Mouse (Mus musculus): ENCODE measurements at regions not wholly inside any gene's neighbourhood (a gene's known extent, or its start where the extent isn't known, plus 50 kb on each side); places are given as distances from the start of the nearest gene placed in this dataset.

- DNase-seq (ENCODE audit: low read depth) = no peak
- no peak; the same call in 1 of the 2 replicates for TF ChIP-seq CTCF (IDR thresholded peaks at IDR 0.05; ENCODE audit: borderline replicate concordance, extremely low read depth, insufficient read depth, insufficient read length)
- no peak for TF ChIP-seq POLR2A (IDR thresholded peaks at IDR 0.05; ENCODE audit: borderline replicate concordance, extremely low read depth, insufficient read depth, insufficient read length, poor library complexity, severe bottlenecking)
These were observed 165.8 kb upstream of the Tgfbr2 start for GRCm38 (mm10) chr9:116340952-116341351.

DNA sequence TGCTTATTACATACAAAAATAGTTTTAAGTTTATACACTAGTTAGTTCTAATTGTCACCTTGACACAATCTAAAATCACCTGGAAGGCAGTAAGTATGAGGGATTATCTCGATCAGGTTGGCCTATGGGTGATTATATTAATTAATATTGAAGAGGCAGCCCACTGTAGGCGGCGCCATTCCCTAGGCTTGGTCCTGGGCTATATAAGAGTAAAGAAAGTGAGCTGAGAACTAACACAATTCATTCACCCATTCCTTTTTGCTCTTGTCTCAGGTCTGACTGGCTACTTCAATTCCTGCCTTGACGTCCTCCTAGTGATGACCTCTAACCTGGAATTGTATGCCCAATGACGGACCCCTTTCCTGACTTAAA is 163.6 kb upstream of the Tgfbr2 start:
- DNase-seq (ENCODE audit: low read depth) = no peak
- no peak for TF ChIP-seq CTCF (IDR thresholded peaks at IDR 0.05; ENCODE audit: borderline replicate concordance, extremely low read depth, insufficient read depth, insufficient read length)
- TF ChIP-seq POLR2A (IDR thresholded peaks at IDR 0.05; ENCODE audit: borderline replicate concordance, extremely low read depth, insufficient read depth, insufficient read length, poor library complexity, severe bottlenecking) = no peak

GRCm38 (mm10) chr9:116338093-116338728 is 163.1 kb upstream of the Tgfbr2 start:
- no peak for DNase-seq (ENCODE audit: low read depth)
- TF ChIP-seq POLR2A (IDR thresholded peaks at IDR 0.05; ENCODE audit: borderline replicate concordance, extremely low read depth, insufficient read depth, insufficient read length, poor library complexity, severe bottlenecking) (no peak), CTCF (IDR thresholded peaks at IDR 0.05; ENCODE audit: borderline replicate concordance, extremely low read depth, insufficient read depth, insufficient read length) (no peak)

DNA sequence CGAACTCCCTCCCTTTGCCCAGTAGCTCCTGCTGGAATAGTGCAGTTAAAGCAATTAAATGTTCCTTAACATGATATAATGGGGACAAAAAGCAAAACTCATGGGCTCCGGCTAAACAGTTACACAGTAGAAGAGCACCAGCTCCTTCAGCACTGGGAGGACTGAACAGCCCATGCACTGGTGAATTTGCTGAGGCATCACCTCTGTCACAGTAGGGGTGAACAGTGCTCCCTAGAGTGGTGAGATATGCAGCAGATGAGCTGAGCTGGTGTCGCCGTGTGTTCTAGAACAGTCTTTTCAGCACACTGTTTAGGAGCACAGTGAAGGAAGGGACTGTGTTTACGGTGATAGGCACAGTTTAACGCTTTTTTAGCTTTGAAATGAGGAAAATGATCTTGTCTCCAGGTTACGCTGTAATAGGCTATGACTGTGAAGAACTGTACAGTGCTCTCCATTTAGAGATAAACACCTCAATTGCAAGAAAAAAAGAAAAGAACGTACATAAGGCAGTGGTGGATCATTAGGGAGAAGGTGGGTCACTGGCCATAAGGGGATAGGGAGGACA is 162.4 kb upstream of the Tgfbr2 start:
- DNase-seq (ENCODE audit: low read depth) = no peak
- no peak for TF ChIP-seq CTCF (IDR thresholded peaks at IDR 0.05; ENCODE audit: borderline replicate concordance, extremely low read depth, insufficient read depth, insufficient read length)

DNA sequence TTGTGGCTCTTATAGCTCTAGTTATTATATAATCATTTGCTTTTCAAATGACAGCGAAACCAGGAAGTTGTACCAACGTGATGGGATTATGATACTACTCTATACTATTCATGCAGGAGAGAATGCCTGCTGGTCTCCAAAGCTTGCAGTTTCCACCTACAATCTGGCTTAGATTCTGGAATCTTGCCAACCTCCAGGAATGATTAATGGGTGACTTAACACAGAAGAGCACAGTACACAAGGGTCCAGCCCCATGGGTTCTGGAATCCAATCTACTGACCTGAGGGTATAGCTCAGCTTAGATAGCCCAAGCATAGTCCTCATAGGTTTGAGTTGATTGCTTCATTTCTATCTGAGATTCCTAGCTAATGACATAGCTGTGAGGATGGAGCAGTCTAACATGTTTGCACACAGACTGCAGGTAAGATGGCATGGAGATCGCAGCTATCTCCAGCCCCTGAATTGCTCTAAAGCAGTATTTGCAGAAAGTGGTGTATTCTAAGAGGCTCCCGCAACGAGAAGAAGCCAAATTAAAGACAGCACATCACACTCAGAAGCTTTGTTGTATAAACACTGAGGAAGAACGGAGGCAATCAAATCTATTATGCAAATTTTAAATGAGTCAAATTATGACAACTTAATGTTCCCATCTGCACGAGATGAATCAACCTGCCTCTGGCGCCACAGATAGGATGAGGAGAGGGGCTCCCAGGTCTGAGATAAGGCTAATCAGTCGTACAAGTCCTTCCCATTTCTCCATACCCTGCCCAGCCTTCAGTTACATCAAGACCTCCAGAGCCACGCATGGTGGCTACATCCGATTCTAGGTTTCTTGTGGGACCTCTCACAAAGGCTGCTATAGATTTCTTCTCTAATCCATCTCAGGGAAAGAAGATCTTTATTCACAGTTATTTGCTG is 160.7 kb upstream of the Tgfbr2 start:
- TF ChIP-seq CTCF (IDR thresholded peaks at IDR 0.05; ENCODE audit: borderline replicate concordance, extremely low read depth, insufficient read depth, insufficient read length) (no peak), POLR2A (IDR thresholded peaks at IDR 0.05; ENCODE audit: borderline replicate concordance, extremely low read depth, insufficient read depth, insufficient read length, poor library complexity, severe bottlenecking) (no peak)
- peak; percentile 29 for DNase-seq (ENCODE audit: low read depth)

DNA sequence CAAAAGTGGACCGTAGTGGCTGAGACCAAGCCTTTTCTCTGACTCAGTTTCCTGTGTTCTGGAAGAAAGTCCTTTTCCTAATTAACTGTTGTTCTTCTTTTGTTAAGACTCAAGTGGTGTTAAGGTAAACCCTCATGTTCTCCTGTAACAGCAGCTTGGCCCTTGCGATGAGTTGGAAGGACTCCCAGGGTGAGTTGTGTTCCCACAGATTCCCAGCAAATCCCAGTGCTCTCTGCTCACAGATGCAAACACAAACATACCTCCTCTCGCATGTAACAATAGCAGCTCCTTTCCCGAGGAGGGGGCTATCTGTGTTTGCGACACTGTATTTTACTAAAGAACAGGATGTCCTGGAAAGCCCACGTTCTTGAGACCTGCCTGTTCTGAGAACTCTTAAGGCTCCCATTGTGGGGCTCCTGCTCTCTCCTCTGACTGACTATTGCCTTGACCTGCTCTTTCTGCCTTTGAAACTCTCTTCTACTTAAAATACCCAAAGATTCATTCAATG is 158.8 kb upstream of the Tgfbr2 start:
- TF ChIP-seq CTCF (IDR thresholded peaks at IDR 0.05; ENCODE audit: borderline replicate concordance, extremely low read depth, insufficient read depth, insufficient read length) (no peak), POLR2A (IDR thresholded peaks at IDR 0.05; ENCODE audit: borderline replicate concordance, extremely low read depth, insufficient read depth, insufficient read length, poor library complexity, severe bottlenecking) (no peak)
- DNase-seq (ENCODE audit: low read depth) = no peak

DNA sequence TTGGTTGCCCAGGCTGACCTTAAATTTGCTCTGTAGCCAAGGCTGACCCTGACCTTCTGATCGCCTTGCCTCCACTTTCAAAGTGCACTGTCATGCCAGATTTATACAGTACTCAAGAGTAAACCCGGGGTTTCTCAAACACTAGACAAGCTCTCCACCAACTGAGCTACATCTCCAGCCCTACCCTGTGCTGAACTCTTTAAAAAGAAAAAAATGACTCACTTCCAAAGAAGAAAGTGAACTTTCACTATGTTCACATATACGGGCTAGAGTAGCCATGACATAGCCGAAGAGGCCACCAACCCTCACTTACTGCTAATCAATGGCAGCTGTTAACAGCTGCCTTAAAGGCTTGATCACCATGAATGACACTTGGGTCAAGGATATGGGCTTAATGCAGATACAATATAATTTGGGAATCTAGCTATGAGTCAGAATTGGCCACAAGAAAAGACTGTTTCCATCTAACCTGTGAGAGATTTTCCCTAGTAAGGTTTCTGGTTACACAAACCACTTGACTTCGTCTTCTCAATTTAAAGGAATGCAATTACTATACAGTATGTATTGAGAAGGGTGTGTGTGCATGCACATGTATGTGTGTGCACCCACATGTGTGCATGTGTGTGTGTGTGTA is 157.4 kb upstream of the Tgfbr2 start:
- TF ChIP-seq CTCF (IDR thresholded peaks at IDR 0.05; ENCODE audit: borderline replicate concordance, extremely low read depth, insufficient read depth, insufficient read length) = no peak
- TF ChIP-seq POLR2A (IDR thresholded peaks at IDR 0.05; ENCODE audit: borderline replicate concordance, extremely low read depth, insufficient read depth, insufficient read length, poor library complexity, severe bottlenecking) = no peak
- DNase-seq (ENCODE audit: low read depth) = no peak

- no peak for TF ChIP-seq POLR2A (IDR thresholded peaks at IDR 0.05; ENCODE audit: borderline replicate concordance, extremely low read depth, insufficient read depth, insufficient read length, poor library complexity, severe bottlenecking)
- no peak for TF ChIP-seq CTCF (IDR thresholded peaks at IDR 0.05; ENCODE audit: borderline replicate concordance, extremely low read depth, insufficient read depth, insufficient read length)
- no peak for DNase-seq (ENCODE audit: low read depth)
These were observed 156.2 kb upstream of the Tgfbr2 start for GRCm38 (mm10) chr9:116331406-116331805.

GRCm38 (mm10) chr9:116330796-116331195 is 155.6 kb upstream of the Tgfbr2 start:
- no peak for DNase-seq (ENCODE audit: low read depth)
- TF ChIP-seq CTCF (IDR thresholded peaks at IDR 0.05; ENCODE audit: borderline replicate concordance, extremely low read depth, insufficient read depth, insufficient read length) = no peak
- TF ChIP-seq POLR2A (IDR thresholded peaks at IDR 0.05; ENCODE audit: borderline replicate concordance, extremely low read depth, insufficient read depth, insufficient read length, poor library complexity, severe bottlenecking) = no peak

- TF ChIP-seq POLR2A (IDR thresholded peaks at IDR 0.05; ENCODE audit: borderline replicate concordance, extremely low read depth, insufficient read depth, insufficient read length, poor library complexity, severe bottlenecking) = no peak
- TF ChIP-seq CTCF (IDR thresholded peaks at IDR 0.05; ENCODE audit: borderline replicate concordance, extremely low read depth, insufficient read depth, insufficient read length) = no peak
- DNase-seq (ENCODE audit: low read depth) = no peak
These were observed 154.0 kb upstream of the Tgfbr2 start for GRCm38 (mm10) chr9:116329147-116329546.

GRCm38 (mm10) chr9:116328201-116328600 is 153.0 kb upstream of the Tgfbr2 start:
- DNase-seq (ENCODE audit: low read depth) = no peak
- TF ChIP-seq CTCF (IDR thresholded peaks at IDR 0.05; ENCODE audit: borderline replicate concordance, extremely low read depth, insufficient read depth, insufficient read length) (no peak), POLR2A (IDR thresholded peaks at IDR 0.05; ENCODE audit: borderline replicate concordance, extremely low read depth, insufficient read depth, insufficient read length, poor library complexity, severe bottlenecking) (no peak)

Data from brain, embryonic 14.5 days (tissue).